Mouse (Mus musculus): ENCODE measurements around the gene Ypel2. TPM values are rescaled to one million over a fixed set of nuclear protein-coding genes. Genes with fewer than 3 reads are reported as not detected.

Ypel2 gene
- polyA plus RNA-seq, 2 experiments = 0.70 to 0.83 TPM

GRCm38 (mm10) chr11:86938551-86938950 is 55.0 kb downstream of the Ypel2 start:
- Histone ChIP-seq H3K27ac (no peak overlapping the region), H3K27me3 (ENCODE audit: control insufficient read depth, insufficient read depth, low read length) (no peaks in the 10 kb centered on the region), H3K4me3 (ENCODE audit: insufficient read depth in 1 of 2, low read depth in 2 of 2, low read length in 2 of 2) (no peak overlapping the region), H3K4me2 (ENCODE audit: low read depth) (no peak overlapping the region), H3K36me3 (replicated peaks; ENCODE audit: control insufficient read depth, insufficient read depth, low read depth) (no peaks in the 10 kb centered on the region), H3K4me1 (replicated peaks; ENCODE audit: control insufficient read depth in 2 of 2, insufficient read depth in 2 of 2, low read length in 1 of 2) (no peaks in the 10 kb centered on the region), H3K9me3 (ENCODE audit: control insufficient read depth, low read length) (no peaks in the 10 kb centered on the region), H3K9ac (replicated peaks) (no peak overlapping the region)
- ATAC-seq (ENCODE audit: insufficient read depth) (no peak), DNase-seq (ENCODE audit: low read depth in 3 of 3, low spot score in 3 of 3) (no peak)
- no peak for TF ChIP-seq CTCF (IDR thresholded peaks at IDR 0.05; ENCODE audit: low read depth)
- no peak for TF ChIP-seq EP300 (IDR thresholded peaks at IDR 0.05; ENCODE audit: low read depth)
- 53% methylated on average over 3 of the region's 3 CpGs for WGBS (ENCODE audit: insufficient replicate concordance)

- Histone ChIP-seq H3K9me3 (ENCODE audit: control insufficient read depth, low read length) (no peaks in the 10 kb centered on the region), H3K4me2 (ENCODE audit: low read depth) (no peak overlapping the region), H3K4me3 (ENCODE audit: insufficient read depth in 1 of 2, low read depth in 2 of 2, low read length in 2 of 2) (no peak overlapping the region), H3K4me1 (replicated peaks; ENCODE audit: control insufficient read depth in 2 of 2, insufficient read depth in 2 of 2, low read length in 1 of 2) (no peaks in the 10 kb centered on the region), H3K36me3 (replicated peaks; ENCODE audit: control insufficient read depth, insufficient read depth, low read depth) (no peaks in the 10 kb centered on the region), H3K27me3 (ENCODE audit: control insufficient read depth, insufficient read depth, low read length) (no peaks in the 10 kb centered on the region), H3K27ac (no peak overlapping the region), H3K9ac (replicated peaks) (no peak overlapping the region)
- ATAC-seq (ENCODE audit: insufficient read depth) = no peak
- TF ChIP-seq EP300 (IDR thresholded peaks at IDR 0.05; ENCODE audit: low read depth) = no peak
- no peak for TF ChIP-seq CTCF (IDR thresholded peaks at IDR 0.05; ENCODE audit: low read depth)
- 81% methylated on average over 4 of the region's 4 CpGs for WGBS (ENCODE audit: insufficient replicate concordance)
- DNase-seq (ENCODE audit: low read depth in 3 of 3, low spot score in 3 of 3) = no peak
Observed at GRCm38 (mm10) chr11:86938108-86938507, 55.4 kb downstream of the Ypel2 start.

- no peaks in the 10 kb centered on the region for H3K27me3 ChIP-seq (ENCODE audit: control insufficient read depth, insufficient read depth, low read length)
- ATAC-seq (ENCODE audit: insufficient read depth) = no peak
- 57% methylated on average over 9 of the region's 9 CpGs for WGBS (ENCODE audit: insufficient replicate concordance)
Observed at GRCm38 (mm10) chr11:86936938-86937337, 56.6 kb downstream of the Ypel2 start.

GRCm38 (mm10) chr11:86934895-86935294 is 58.6 kb downstream of the Ypel2 start:
- TF ChIP-seq CTCF (IDR thresholded peaks at IDR 0.05; ENCODE audit: low read depth) (no peak), EP300 (IDR thresholded peaks at IDR 0.05; ENCODE audit: low read depth) (no peak)
- no peak overlapping the region for H3K9ac ChIP-seq (replicated peaks)
- no peak for ATAC-seq (ENCODE audit: insufficient read depth)
- no peak overlapping the region for H3K27ac ChIP-seq
- H3K9me3 ChIP-seq (ENCODE audit: control insufficient read depth, low read length) = no peaks in the 10 kb centered on the region
- no peak overlapping the region for H3K4me3 ChIP-seq (ENCODE audit: insufficient read depth in 1 of 2, low read depth in 2 of 2, low read length in 2 of 2)
- DNase-seq (ENCODE audit: low read depth in 3 of 3, low spot score in 3 of 3) = no peak
- no peak overlapping the region for H3K4me2 ChIP-seq (ENCODE audit: low read depth)
- H3K27me3 ChIP-seq (ENCODE audit: control insufficient read depth, insufficient read depth, low read length) = no peaks in the 10 kb centered on the region
- no peaks in the 10 kb centered on the region for H3K36me3 ChIP-seq (replicated peaks; ENCODE audit: control insufficient read depth, insufficient read depth, low read depth)
- H3K4me1 ChIP-seq (replicated peaks; ENCODE audit: control insufficient read depth in 2 of 2, insufficient read depth in 2 of 2, low read length in 1 of 2) = peaks cover 0 to 9% of the 10 kb centered on the region in 2 experiments; a peak in 1 of 4 replicates
- 49% methylated on average over 2 of the region's 2 CpGs for WGBS (ENCODE audit: insufficient replicate concordance)

More at GRCm38 (mm10) chr11:86936938-86937337, 56.6 kb downstream of the Ypel2 start:
- no peak overlapping the region for H3K9ac ChIP-seq (replicated peaks)
- H3K4me3 ChIP-seq (ENCODE audit: insufficient read depth in 1 of 2, low read depth in 2 of 2, low read length in 2 of 2) = no peak overlapping the region
- H3K27ac ChIP-seq = no peak overlapping the region
- H3K9me3 ChIP-seq (ENCODE audit: control insufficient read depth, low read length) = no peaks in the 10 kb centered on the region
- no peak for DNase-seq (ENCODE audit: low read depth in 3 of 3, low spot score in 3 of 3)
- H3K36me3 ChIP-seq (replicated peaks; ENCODE audit: control insufficient read depth, insufficient read depth, low read depth) = no peaks in the 10 kb centered on the region
- no peak for TF ChIP-seq CTCF (IDR thresholded peaks at IDR 0.05; ENCODE audit: low read depth)
- TF ChIP-seq EP300 (IDR thresholded peaks at IDR 0.05; ENCODE audit: low read depth) = no peak
- no peak overlapping the region for H3K4me2 ChIP-seq (ENCODE audit: low read depth)
- peaks cover 0 to 8% of the 10 kb centered on the region in 2 experiments; a peak in 1 of 4 replicates for H3K4me1 ChIP-seq (replicated peaks; ENCODE audit: control insufficient read depth in 2 of 2, insufficient read depth in 2 of 2, low read length in 1 of 2)

DNA sequence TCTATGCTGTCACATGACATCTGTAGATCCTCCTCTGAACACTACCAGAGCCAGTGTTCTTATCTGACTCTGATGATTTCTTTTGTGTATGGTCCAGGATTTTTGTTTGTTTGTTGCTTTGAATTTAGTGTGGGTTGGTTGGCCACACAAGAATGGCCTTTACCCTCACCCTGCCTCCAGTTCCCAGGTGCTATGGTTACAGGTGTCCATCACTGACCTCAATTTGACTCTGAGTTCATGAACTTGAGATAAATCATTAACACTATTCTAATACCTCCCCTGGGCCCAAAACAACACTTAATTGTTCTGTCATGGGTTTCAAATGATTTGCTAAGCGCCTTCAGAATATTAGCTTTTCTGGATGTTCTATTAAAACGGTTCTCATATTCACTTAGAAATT is 61.3 kb downstream of the Ypel2 start:
- 67% methylated on average over 2 of the region's 2 CpGs for WGBS (ENCODE audit: insufficient replicate concordance)
- H3K4me2 ChIP-seq (ENCODE audit: low read depth) = no peak overlapping the region
- DNase-seq (ENCODE audit: low read depth in 3 of 3, low spot score in 3 of 3) (no peak), ATAC-seq (ENCODE audit: insufficient read depth) (no peak)
- H3K27me3 ChIP-seq (ENCODE audit: control insufficient read depth, insufficient read depth, low read length) = no peaks in the 10 kb centered on the region
- H3K36me3 ChIP-seq (replicated peaks; ENCODE audit: control insufficient read depth, insufficient read depth, low read depth) = no peaks in the 10 kb centered on the region
- TF ChIP-seq EP300 (IDR thresholded peaks at IDR 0.05; ENCODE audit: low read depth) (no peak), CTCF (IDR thresholded peaks at IDR 0.05; ENCODE audit: low read depth) (no peak)
- H3K9ac ChIP-seq (replicated peaks) = no peak overlapping the region
- no peak overlapping the region for H3K4me3 ChIP-seq (ENCODE audit: insufficient read depth in 1 of 2, low read depth in 2 of 2, low read length in 2 of 2)
- H3K9me3 ChIP-seq (ENCODE audit: control insufficient read depth, low read length) = no peaks in the 10 kb centered on the region
- no peak overlapping the region for H3K27ac ChIP-seq
- H3K4me1 ChIP-seq (replicated peaks; ENCODE audit: control insufficient read depth in 2 of 2, insufficient read depth in 2 of 2, low read length in 1 of 2) = peaks cover 0 to 9% of the 10 kb centered on the region in 2 experiments; a peak in 1 of 4 replicates
